18 mouse cellular contexts compared by ENCODE assay signal in the genomic region with DNA sequence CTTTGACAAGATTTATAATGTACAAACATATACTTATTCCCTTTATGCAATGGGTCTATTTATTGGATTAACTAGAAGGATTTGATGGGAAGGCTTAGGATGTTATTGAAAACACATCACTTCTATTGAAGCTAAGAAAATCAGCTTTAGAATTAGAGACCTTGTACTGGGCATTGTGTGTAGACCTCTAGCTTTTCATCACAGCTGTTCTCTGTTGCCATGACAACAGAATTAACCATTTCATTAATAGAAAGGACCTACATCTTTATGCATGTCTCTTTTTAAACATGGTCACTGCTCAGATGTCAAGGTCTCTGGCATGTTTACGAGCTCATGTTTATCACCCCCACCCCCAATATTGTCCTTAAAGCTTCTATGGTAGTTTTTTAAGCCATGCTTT.
DNase-seq lines count a peak whose midpoint lies in the region; ATAC-seq lines count a peak whose summit lies in the region.
"Had no signal": no experiment of that assay in that cellular context is flagged by ENCODE, and none has a peak within 500 bp of the region (broad histone marks: within the 10 kb centered on the region; RNA-seq: fewer than 3 reads in every experiment).

No protein-coding gene starts in this region.

- peaks cover 9% of the 10 kb centered on the region for H3K4me1 ChIP-seq in forebrain, embryonic 13.5 days
- no peaks in the 10 kb centered on the region for H3K4me1 ChIP-seq in forebrain, embryonic 15.5 days
- no peaks in the 10 kb centered on the region for H3K4me1 ChIP-seq in neural tube, embryonic 12.5 days
- H3K4me1 ChIP-seq in midbrain, embryonic 14.5 days (ENCODE audit: control insufficient read depth, insufficient read depth, low read length): no peaks in the 10 kb centered on the region
- H3K4me1 ChIP-seq in kidney, embryonic 16.5 days (ENCODE audit: insufficient read depth, low read length): no peaks in the 10 kb centered on the region
- H3K4me1 ChIP-seq: hindbrain, embryonic 15.5 days; limb, embryonic 13.5 days; liver, embryonic 13.5 days had no signal

- no peak for DNase-seq in neural tube, embryonic 10.5 days (ENCODE audit: extremely low spot score, low spot score)
- peak; percentile 77 for DNase-seq in midbrain, embryonic 14.5 days
- no peak for DNase-seq in adrenal gland, postnatal 36 days
- DNase-seq: cerebellum, adult 8-10 months; liver, embryonic 13.5 days; lung, embryonic 14.5 days; lung, postnatal 36 days; right cerebral cortex, postnatal 25 days; thymus, adult 18-20 months had no signal

- H3K4me3 ChIP-seq in forebrain, embryonic 13.5 days: no peak overlapping the region
- H3K4me3 ChIP-seq in forebrain, embryonic 15.5 days: no peak overlapping the region
- no peak overlapping the region for H3K4me3 ChIP-seq in neural tube, embryonic 12.5 days
- H3K4me3 ChIP-seq in midbrain, embryonic 14.5 days (replicated peaks; ENCODE audit: low read depth, low read length): no peak overlapping the region
- no peak overlapping the region for H3K4me3 ChIP-seq in kidney, embryonic 16.5 days (ENCODE audit: low read length)
- H3K4me3 ChIP-seq: hindbrain, embryonic 15.5 days; limb, embryonic 13.5 days; liver, embryonic 13.5 days; neural tube, embryonic 13.5 days had no signal

- H3K36me3 ChIP-seq in forebrain, embryonic 13.5 days (ENCODE audit: poor library complexity, severe bottlenecking): no peaks in the 10 kb centered on the region
- H3K36me3 ChIP-seq in forebrain, embryonic 15.5 days: no peaks in the 10 kb centered on the region
- H3K36me3 ChIP-seq in neural tube, embryonic 12.5 days: no peaks in the 10 kb centered on the region
- H3K36me3 ChIP-seq in midbrain, embryonic 14.5 days (ENCODE audit: control insufficient read depth, insufficient read depth, low read length): no peaks in the 10 kb centered on the region
- no peaks in the 10 kb centered on the region for H3K36me3 ChIP-seq in kidney, embryonic 16.5 days (ENCODE audit: insufficient read depth, low read length)
- H3K36me3 ChIP-seq: hindbrain, embryonic 15.5 days; limb, embryonic 13.5 days; liver, embryonic 13.5 days; neural tube, embryonic 13.5 days had no signal

- H3K4me2 ChIP-seq in forebrain, embryonic 13.5 days: no peak overlapping the region
- H3K4me2 ChIP-seq in forebrain, embryonic 15.5 days (replicated peaks): no peak overlapping the region
- no peak overlapping the region for H3K4me2 ChIP-seq in neural tube, embryonic 12.5 days (replicated peaks)
- no peak overlapping the region for H3K4me2 ChIP-seq in midbrain, embryonic 14.5 days (ENCODE audit: low read length)
- H3K4me2 ChIP-seq in kidney, embryonic 16.5 days (replicated peaks; ENCODE audit: low read depth, low read length): no peak overlapping the region
- H3K4me2 ChIP-seq: hindbrain, embryonic 15.5 days; limb, embryonic 13.5 days; liver, embryonic 13.5 days; lung, embryonic 14.5 days; neural tube, embryonic 13.5 days had no signal

- WGBS in forebrain, embryonic 13.5 days: 10% methylated on average over 1 of the region's 1 CpGs
- 5% methylated on average over 1 of the region's 1 CpGs for WGBS in forebrain, embryonic 15.5 days
- WGBS in neural tube, embryonic 12.5 days: 25% methylated on average over 1 of the region's 1 CpGs
- WGBS in midbrain, embryonic 14.5 days: 0% methylated on average over 1 of the region's 1 CpGs
- WGBS in kidney, embryonic 16.5 days: 73% methylated on average over 1 of the region's 1 CpGs

- H3K9me3 ChIP-seq in forebrain, embryonic 13.5 days (replicated peaks): no peaks in the 10 kb centered on the region
- no peaks in the 10 kb centered on the region for H3K9me3 ChIP-seq in forebrain, embryonic 15.5 days
- H3K9me3 ChIP-seq in neural tube, embryonic 12.5 days: no peaks in the 10 kb centered on the region
- no peaks in the 10 kb centered on the region for H3K9me3 ChIP-seq in midbrain, embryonic 14.5 days (ENCODE audit: control insufficient read depth, low read length)
- no peaks in the 10 kb centered on the region for H3K9me3 ChIP-seq in kidney, embryonic 16.5 days (ENCODE audit: low read length)
- H3K9me3 ChIP-seq: hindbrain, embryonic 15.5 days; limb, embryonic 13.5 days; liver, embryonic 13.5 days; neural tube, embryonic 13.5 days had no signal

- no peak overlapping the region for H3K27ac ChIP-seq in forebrain, embryonic 13.5 days
- H3K27ac ChIP-seq in forebrain, embryonic 15.5 days (replicated peaks): no peak overlapping the region
- H3K27ac ChIP-seq in neural tube, embryonic 12.5 days: no peak overlapping the region
- H3K27ac ChIP-seq in midbrain, embryonic 14.5 days (replicated peaks; ENCODE audit: low read depth, low read length): no peak overlapping the region
- no peak overlapping the region for H3K27ac ChIP-seq in kidney, embryonic 16.5 days (ENCODE audit: low read length)
- H3K27ac ChIP-seq: hindbrain, embryonic 15.5 days; kidney, postnatal 0 days; limb, embryonic 13.5 days; liver, embryonic 13.5 days; neural tube, embryonic 13.5 days had no signal

- no peaks in the 10 kb centered on the region for H3K27me3 ChIP-seq in forebrain, embryonic 13.5 days
- H3K27me3 ChIP-seq in forebrain, embryonic 15.5 days: no peaks in the 10 kb centered on the region
- H3K27me3 ChIP-seq in neural tube, embryonic 12.5 days (replicated peaks): no peaks in the 10 kb centered on the region
- H3K27me3 ChIP-seq in midbrain, embryonic 14.5 days (ENCODE audit: control insufficient read depth, insufficient read depth, low read length): no peaks in the 10 kb centered on the region
- no peaks in the 10 kb centered on the region for H3K27me3 ChIP-seq in kidney, embryonic 16.5 days (ENCODE audit: insufficient read depth, low read length)
- H3K27me3 ChIP-seq: hindbrain, embryonic 15.5 days; limb, embryonic 13.5 days; liver, embryonic 13.5 days; neural tube, embryonic 13.5 days had no signal

- ATAC-seq in forebrain, embryonic 13.5 days: peak; percentile 69
- ATAC-seq in forebrain, embryonic 15.5 days (replicated peaks): no peak; the same call in 1 of the 2 replicates
- 0 out of 2 replicates have a peak, but pooled peaks have one; percentile 72 for ATAC-seq in neural tube, embryonic 12.5 days (ENCODE audit: low FRiP score, low read depth)
- ATAC-seq in midbrain, embryonic 14.5 days (ENCODE audit: low FRiP score, low TSS enrichment): peak; percentile 14; the same call in 1 of the 2 replicates
- no peak for ATAC-seq in kidney, embryonic 16.5 days (ENCODE audit: low FRiP score, low TSS enrichment)
- ATAC-seq: intestine, postnatal 0 days had no signal

- H3K9ac ChIP-seq in forebrain, embryonic 13.5 days: no peak overlapping the region
- H3K9ac ChIP-seq in forebrain, embryonic 15.5 days (replicated peaks): no peak overlapping the region
- no peak overlapping the region for H3K9ac ChIP-seq in neural tube, embryonic 12.5 days
- H3K9ac ChIP-seq in midbrain, embryonic 14.5 days (replicated peaks; ENCODE audit: low read length): no peak overlapping the region
- no peak overlapping the region for H3K9ac ChIP-seq in kidney, embryonic 16.5 days (replicated peaks; ENCODE audit: low read length)
- H3K9ac ChIP-seq: hindbrain, embryonic 15.5 days; limb, embryonic 13.5 days; liver, embryonic 13.5 days; lung, embryonic 14.5 days; neural tube, embryonic 13.5 days had no signal

Comparison
In these comparisons a context has a peak if more than half of its experiments do, and no peak if none do; other contexts are left out.
1. ATAC-seq: peak in forebrain, embryonic 13.5 days (single experiment), neural tube, embryonic 12.5 days (single experiment) and midbrain, embryonic 14.5 days (single experiment); none in forebrain, embryonic 15.5 days (single experiment) and kidney, embryonic 16.5 days (single experiment).